Comparison of ENCODE assay signal across 10 mouse cellular contexts in the genomic region with DNA sequence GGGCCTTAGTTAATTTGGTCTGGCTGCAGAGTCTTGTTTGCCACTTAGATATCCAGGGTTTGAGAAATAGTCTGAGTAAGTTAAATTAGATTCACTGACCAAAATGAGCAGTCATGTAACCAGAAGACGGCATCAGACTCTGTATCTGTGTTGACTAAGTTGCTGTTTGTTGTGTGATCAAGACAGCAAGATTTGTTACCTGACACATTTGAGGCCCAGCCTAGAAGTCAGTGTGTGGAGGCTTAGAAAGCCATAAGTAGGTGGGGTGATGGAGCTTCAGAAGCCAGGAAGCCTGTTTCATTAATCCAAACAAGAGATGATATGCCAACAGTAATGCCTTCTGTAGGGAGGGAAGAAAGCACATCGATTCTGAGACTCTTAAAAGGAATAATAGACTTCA. TPM values are rescaled to one million over a fixed set of nuclear protein-coding genes. Genes with fewer than 3 reads are reported as not detected.
DNase-seq lines count a peak whose midpoint lies in the region; ATAC-seq lines count a peak whose summit lies in the region.
"Had no signal": no experiment of that assay in that cellular context is flagged by ENCODE, and none has a peak within 500 bp of the region (broad histone marks: within the 10 kb centered on the region; RNA-seq: fewer than 3 reads in every experiment).

No protein-coding gene starts in this region.

- no peak for ATAC-seq in heart, embryonic 13.5 days (ENCODE audit: extremely low read depth, insufficient number of reproducible peaks, low FRiP score, low TSS enrichment)
- peak; percentile 19; the same call in 1 of the 2 replicates for ATAC-seq in lung, embryonic 15.5 days (ENCODE audit: borderline replicate concordance, extremely low read depth, low FRiP score, low TSS enrichment)
- no peak for ATAC-seq in hindbrain, embryonic 16.5 days
- ATAC-seq in neural tube, embryonic 15.5 days (ENCODE audit: low FRiP score): no peak

- H3K9ac ChIP-seq in heart, embryonic 13.5 days: no peak overlapping the region
- no peak overlapping the region for H3K9ac ChIP-seq in lung, embryonic 15.5 days
- no peak overlapping the region for H3K9ac ChIP-seq in hindbrain, embryonic 16.5 days (ENCODE audit: low read depth, low read length)
- H3K9ac ChIP-seq in neural tube, embryonic 15.5 days (replicated peaks): no peak overlapping the region
- H3K9ac ChIP-seq: forebrain, postnatal 0 days had no signal

- H3K27ac ChIP-seq in heart, embryonic 13.5 days (replicated peaks): peak overlapping the region; percentile 93
- peak overlapping the region; percentile 89 for H3K27ac ChIP-seq in lung, embryonic 15.5 days
- H3K27ac ChIP-seq in hindbrain, embryonic 16.5 days (ENCODE audit: low read depth, low read length): peak overlapping the region; percentile 34
- peak overlapping the region; percentile 74 for H3K27ac ChIP-seq in neural tube, embryonic 15.5 days (replicated peaks)

- no peak overlapping the region for H3K4me3 ChIP-seq in heart, embryonic 13.5 days
- no peak overlapping the region for H3K4me3 ChIP-seq in lung, embryonic 15.5 days
- H3K4me3 ChIP-seq in hindbrain, embryonic 16.5 days (ENCODE audit: low read length): no peak overlapping the region
- no peak overlapping the region for H3K4me3 ChIP-seq in neural tube, embryonic 15.5 days (replicated peaks)

- no peaks in the 10 kb centered on the region for H3K9me3 ChIP-seq in heart, embryonic 13.5 days
- no peaks in the 10 kb centered on the region for H3K9me3 ChIP-seq in lung, embryonic 15.5 days
- H3K9me3 ChIP-seq in hindbrain, embryonic 16.5 days (ENCODE audit: control insufficient read depth, low read length): 0 out of 2 replicates have a peak, but pooled peaks cover 2% of the 10 kb centered on the region
- no peaks in the 10 kb centered on the region for H3K9me3 ChIP-seq in neural tube, embryonic 15.5 days (replicated peaks)

- whole genome bisulfite sequencing in heart, embryonic 13.5 days: 60% methylated on average over 2 of the region's 2 CpGs
- 34% methylated on average over 2 of the region's 2 CpGs for WGBS in lung, embryonic 15.5 days
- WGBS in hindbrain, embryonic 16.5 days: 90% methylated on average over 2 of the region's 2 CpGs
- 93% methylated on average over 2 of the region's 2 CpGs for WGBS in neural tube, embryonic 15.5 days

- peaks cover 10% of the 10 kb centered on the region; the same call in 1 of the 2 replicates for H3K36me3 ChIP-seq in heart, embryonic 13.5 days
- H3K36me3 ChIP-seq in lung, embryonic 15.5 days: no peaks in the 10 kb centered on the region
- H3K36me3 ChIP-seq in hindbrain, embryonic 16.5 days (ENCODE audit: control insufficient read depth, insufficient read depth, low read length): no peaks in the 10 kb centered on the region
- H3K36me3 ChIP-seq in neural tube, embryonic 15.5 days: peaks cover 3% of the 10 kb centered on the region; the same call in 1 of the 2 replicates

- no peaks in the 10 kb centered on the region for H3K27me3 ChIP-seq in heart, embryonic 13.5 days (replicated peaks)
- no peaks in the 10 kb centered on the region for H3K27me3 ChIP-seq in lung, embryonic 15.5 days
- H3K27me3 ChIP-seq in hindbrain, embryonic 16.5 days (replicated peaks; ENCODE audit: control insufficient read depth, insufficient read depth, low read length): no peaks in the 10 kb centered on the region
- H3K27me3 ChIP-seq in neural tube, embryonic 15.5 days (replicated peaks): no peaks in the 10 kb centered on the region

- H3K4me1 ChIP-seq in heart, embryonic 13.5 days: peaks cover 70% of the 10 kb centered on the region
- peaks cover 50% of the 10 kb centered on the region for H3K4me1 ChIP-seq in lung, embryonic 15.5 days
- no peaks in the 10 kb centered on the region; the same call in 1 of the 2 replicates for H3K4me1 ChIP-seq in hindbrain, embryonic 16.5 days (ENCODE audit: control insufficient read depth, insufficient read depth, low read depth, low read length)
- peaks cover 7% of the 10 kb centered on the region for H3K4me1 ChIP-seq in neural tube, embryonic 15.5 days

- H3K4me2 ChIP-seq in heart, embryonic 13.5 days: no peak overlapping the region
- no peak overlapping the region for H3K4me2 ChIP-seq in lung, embryonic 15.5 days
- no peak overlapping the region for H3K4me2 ChIP-seq in hindbrain, embryonic 16.5 days (ENCODE audit: low read length)
- H3K4me2 ChIP-seq in neural tube, embryonic 15.5 days: no peak overlapping the region

- DNase-seq in heart, adult 9 months (ENCODE audit: low spot score in 2 of 2): no peak
- no peak for DNase-seq in lung, postnatal 10 days
- no peak for DNase-seq in adipocyte (ENCODE audit: low spot score)
- DNase-seq in cerebellum, postnatal 10 days: no peak
- DNase-seq: forebrain, postnatal 0 days; left cerebral cortex, postnatal 4 days had no signal

RNA-seq across cellular contexts. Expression of a gene that starts 18.9 kb away (rescaled TPM):
- polyA plus RNA-seq in heart, embryonic 13.5 days (2015; fragmentation: Nextera tagmentation; extraction: Ambion mirVana): 160 and 177 TPM in 2 replicates
- polyA plus RNA-seq in lung, embryonic 15.5 days (2015; fragmentation: Nextera tagmentation; extraction: Ambion mirVana): 227 and 235 TPM in 2 replicates
- 60.0 and 61.0 TPM in 2 replicates for polyA plus RNA-seq in hindbrain, embryonic 16.5 days (2015; fragmentation: Nextera tagmentation; extraction: Ambion mirVana)
- 56.6 and 86.2 TPM in 2 replicates for polyA plus RNA-seq in neural tube, embryonic 15.5 days (2015; fragmentation: Nextera tagmentation; extraction: Ambion mirVana)

Comparison
In these comparisons a context has a peak if more than half of its experiments do, and no peak if none do; other contexts are left out.
1. H3K27ac ChIP-seq: peak in every context shown above with its lines; median percentile 93 in heart, embryonic 13.5 days; 89 in lung, embryonic 15.5 days; 74 in neural tube, embryonic 15.5 days; 34 in hindbrain, embryonic 16.5 days.